Mouse (Mus musculus): ENCODE data around the gene Stat3.

Gene Stat3

DNA sequence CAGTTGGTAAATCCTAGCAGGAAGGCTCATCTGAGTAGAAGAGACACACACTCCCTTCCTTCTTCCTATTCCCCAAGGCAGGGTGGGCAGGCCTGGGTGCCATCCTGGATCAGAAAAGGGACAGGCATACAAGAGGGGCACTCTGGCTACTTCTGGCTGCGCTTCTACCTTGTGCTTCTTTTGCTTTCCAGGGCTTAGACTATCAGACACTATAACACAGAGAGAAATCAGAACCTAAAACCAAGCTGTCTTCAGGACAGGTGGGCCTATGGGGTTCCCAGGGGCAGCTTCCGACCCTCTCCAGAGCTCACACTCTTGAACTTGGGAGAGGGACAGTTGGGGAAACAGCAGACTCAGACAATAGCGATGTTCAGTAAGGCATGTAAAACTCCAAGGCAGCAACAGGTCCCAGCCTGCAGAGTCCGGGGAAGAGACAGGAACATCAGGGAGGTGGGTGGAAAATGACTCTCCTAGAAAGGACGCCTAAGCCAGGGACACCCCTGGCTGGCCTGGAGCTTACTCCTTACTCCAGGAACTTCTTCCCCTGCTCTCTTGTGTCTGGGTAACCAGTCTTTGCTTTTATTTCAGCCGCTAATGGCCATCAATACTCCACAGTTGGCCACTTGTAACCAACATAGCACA, 25.7 kb upstream of the Stat3 start:
- DNase-seq (ENCODE audit: inconsistent age in 2 of 2, low spot score in 1 of 2) = peak in 1 of 2 experiments; percentile 48

DNA sequence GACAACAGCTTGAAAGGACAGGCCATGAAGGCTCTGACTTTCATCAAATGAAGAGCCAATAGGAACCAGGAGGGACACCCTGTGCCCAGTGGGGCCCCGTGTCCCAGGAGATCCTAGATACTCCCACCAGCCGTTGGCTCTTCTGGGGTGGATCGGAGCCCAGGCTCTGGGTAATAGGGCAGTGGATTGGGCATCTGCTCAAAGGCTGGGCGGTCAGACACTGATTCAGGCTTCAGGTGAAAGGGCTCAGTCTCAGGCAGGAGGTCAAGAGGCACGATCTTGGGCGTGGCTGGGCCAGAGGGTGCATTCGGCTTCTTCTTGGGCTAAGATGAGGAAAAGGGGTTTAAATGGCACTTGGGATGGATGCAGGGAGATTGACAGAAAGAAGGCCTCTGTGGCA, 24.8 kb upstream of the Stat3 start:
- DNase-seq (ENCODE audit: inconsistent age in 2 of 2, low spot score in 1 of 2) = peak in 1 of 2 experiments; percentile 65

DNA sequence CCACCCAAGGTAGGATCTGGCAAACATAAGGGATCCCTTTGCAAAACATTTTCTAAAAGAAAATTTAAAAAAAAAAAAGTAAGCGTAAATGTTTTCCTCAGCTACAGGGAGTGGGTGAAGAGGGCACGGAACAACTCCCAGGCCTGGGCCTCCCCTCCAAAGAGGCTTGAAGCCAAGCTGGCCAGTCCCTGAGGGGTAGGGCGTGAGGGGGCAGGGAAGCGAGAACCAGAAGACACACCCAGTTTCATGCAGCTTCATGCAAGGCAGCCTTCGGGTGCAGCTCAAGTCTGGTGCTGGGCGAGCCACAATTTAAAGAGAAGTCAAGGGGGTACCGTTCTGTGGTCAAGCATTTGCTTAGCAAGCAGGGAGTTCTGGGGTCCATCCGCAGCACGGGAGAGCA, 24.3 kb upstream of the Stat3 start:
- DNase-seq (ENCODE audit: inconsistent age in 2 of 2, low spot score in 1 of 2) = peak; percentile 44 to 76

DNA sequence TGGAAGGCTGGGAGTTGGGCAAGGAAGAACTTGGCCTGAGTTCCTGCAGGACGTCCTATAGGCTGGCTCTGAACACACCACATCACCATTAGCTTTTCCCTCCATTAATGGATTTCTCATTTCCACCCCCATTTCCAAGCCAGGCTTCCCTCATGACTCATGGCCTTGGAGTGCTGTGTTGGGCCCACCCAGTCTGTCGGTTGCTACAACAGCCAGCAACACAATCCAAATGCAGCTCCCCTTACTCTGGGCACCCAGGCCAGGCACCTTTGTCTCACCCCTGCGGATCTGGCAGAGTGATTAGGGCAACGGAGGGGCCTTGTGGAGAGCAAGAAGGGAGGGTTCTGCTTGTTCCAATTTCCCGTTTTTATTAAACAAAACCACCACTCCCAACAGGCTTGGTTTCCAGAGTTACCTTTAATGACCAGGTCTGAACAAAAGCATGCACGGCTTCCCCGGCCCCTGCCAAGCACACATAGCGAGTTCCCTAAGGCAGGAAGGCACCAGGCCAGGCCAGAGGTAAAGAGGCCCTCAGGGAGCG, 23.1 kb upstream of the Stat3 start:
- peak; percentile 67 to 86 for DNase-seq (ENCODE audit: inconsistent age in 2 of 2, low spot score in 1 of 2)

DNA sequence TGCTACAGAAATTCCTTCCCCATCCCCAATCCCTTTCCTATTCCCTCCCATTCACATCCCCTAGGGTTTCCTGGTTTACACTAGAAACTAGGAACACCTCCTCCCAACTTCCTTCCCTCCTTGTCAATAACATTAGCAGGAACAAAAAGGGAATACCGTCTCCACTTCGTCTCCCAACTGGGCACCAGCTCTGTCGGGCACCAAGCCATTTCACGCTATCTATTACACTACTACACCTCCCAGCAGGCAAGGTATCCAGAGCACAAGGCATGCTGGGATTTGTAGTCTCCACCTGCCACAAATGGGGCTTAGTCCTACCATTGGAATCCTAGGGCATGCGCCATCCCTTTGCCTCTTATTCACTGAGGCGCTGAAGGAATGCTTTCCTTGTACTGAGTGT, 21.2 kb upstream of the Stat3 start:
- peak; percentile 77 to 91 for DNase-seq (ENCODE audit: inconsistent age in 2 of 2, low spot score in 1 of 2)

DNA sequence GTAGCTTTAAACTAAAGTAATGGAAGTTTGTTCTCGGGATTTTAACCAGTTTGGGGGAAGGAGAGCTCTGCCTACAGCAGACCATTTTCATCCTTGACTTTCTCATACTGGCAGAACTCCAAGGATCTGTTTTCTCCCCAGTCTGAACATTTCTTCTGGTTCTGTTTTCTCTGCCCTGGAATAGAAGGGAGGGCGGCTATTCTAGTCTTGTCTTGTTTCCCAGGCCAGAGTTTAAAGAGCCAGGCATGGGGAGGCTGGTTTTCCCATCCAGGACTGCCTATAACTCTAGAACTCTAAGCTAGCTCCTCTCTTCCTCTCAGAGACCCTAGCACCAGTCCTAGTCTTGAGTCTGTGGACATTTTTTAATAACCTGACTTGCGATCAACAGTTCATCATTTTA, 20.5 kb upstream of the Stat3 start:
- peak; percentile 54 to 89 for DNase-seq (ENCODE audit: inconsistent age in 2 of 2, low spot score in 1 of 2)

DNA sequence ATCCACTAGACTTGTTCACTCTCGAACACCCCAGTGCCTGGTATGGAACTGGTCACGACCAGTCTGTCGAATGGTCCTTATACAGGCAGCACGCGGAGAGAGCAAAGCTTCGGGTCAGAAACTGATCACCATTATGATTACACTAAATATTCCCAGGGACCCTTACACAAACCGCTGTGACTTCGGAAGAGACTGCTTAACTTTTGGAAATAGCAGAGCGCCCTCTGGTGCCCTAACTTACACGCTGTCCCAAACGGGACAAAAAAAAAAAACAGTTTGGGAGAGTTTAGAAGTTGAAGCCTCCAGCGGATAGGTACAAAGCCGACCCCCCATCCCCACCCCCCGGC, 20.1 kb upstream of the Stat3 start:
- peak; percentile 71 to 92 for DNase-seq (ENCODE audit: inconsistent age in 2 of 2, low spot score in 1 of 2)

DNA sequence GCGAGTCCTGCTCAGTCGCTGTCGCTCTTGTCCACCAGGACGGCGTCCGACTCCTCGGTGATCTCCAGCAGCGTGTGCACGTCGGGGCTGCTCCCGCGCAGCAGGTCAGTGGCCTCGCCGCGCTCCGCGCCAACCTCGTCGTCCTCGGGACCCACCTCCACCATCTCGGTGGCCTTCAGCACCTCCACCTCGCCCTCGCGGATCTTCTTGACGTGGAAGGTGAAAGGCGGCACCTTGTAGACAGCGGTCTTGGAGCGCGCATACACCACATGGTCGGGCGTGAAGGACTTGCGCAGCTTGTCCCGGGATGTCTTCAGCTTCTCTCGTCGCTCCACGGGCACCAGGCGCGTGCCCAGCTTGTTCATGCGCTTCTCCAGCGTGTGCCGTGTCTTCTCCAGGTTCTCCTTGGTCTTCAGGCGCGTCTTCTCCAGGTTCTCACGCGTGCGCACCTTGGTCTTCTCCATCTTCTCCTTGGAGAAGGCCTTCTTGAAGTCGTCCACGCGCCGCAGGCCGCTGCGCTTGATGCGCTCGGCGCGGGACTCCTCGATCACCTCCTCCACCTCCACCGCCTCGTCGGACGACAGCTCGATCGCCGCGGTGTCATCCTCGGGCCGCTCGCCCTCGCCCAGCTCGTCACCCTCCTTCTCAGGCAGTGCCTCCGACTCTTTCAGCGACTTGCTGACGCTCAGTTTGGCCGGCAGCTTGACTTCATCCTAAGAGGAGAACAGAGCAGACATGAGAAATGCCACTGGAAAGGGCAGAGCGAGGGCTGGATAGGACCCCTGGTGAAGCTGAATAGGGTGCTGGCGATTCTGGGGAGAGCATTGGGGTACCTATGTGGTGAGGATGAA, 19.5 kb upstream of the Stat3 start:
- DNase-seq (ENCODE audit: inconsistent age in 2 of 2, low spot score in 1 of 2) = peak; percentile 47 to 60

DNA sequence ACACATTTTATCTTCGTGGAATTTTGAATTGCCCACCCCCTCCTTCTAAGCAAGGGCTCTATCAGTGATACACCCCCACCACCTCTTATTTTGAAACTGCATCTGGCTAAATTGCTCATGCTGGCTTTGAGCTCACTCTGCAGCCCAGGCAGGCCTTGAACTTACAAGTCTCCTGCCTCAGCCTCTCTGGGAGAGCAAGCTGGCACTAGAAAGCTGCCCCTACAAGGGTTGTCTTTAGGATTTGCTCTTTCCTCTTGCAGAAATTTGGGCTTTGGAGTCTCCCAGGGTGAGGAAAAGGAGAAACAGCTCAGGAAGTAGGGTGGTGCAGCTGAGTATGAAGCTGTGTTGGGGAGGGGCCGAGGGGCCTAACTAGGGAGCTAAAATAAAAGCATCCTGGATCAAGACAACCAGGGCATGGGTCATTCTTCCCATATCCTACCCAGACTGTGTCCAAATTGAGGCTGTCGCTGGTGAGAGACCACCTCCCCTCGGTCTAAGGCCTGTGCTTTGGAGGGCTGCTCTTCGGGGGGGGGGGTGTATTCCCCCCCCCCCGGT, 18.7 kb upstream of the Stat3 start:
- DNase-seq (ENCODE audit: inconsistent age in 2 of 2, low spot score in 1 of 2) = peak in 1 of 2 experiments; percentile 56

DNA sequence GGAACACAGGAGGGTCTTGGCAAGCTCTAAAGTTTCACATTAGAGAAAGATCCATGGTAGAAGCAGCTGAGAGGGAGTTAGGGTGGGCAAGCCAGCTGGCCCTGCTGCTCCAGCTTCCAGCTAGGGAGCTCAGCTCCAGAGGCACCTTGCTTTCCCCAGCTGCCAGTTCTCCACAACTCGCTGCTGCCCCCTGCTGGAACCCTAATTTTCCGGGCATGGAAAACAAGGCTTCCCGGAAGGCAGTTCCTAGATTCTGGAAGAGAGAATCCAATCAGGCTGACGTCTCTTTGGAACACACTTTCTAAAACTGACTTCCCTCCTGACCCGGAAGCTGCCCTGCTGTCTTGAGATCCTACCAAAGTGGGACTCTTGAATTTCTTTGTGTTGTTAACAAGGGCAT, 17.9 kb upstream of the Stat3 start:
- peak; percentile 87 to 97 for DNase-seq (ENCODE audit: inconsistent age in 2 of 2, low spot score in 1 of 2)

DNA sequence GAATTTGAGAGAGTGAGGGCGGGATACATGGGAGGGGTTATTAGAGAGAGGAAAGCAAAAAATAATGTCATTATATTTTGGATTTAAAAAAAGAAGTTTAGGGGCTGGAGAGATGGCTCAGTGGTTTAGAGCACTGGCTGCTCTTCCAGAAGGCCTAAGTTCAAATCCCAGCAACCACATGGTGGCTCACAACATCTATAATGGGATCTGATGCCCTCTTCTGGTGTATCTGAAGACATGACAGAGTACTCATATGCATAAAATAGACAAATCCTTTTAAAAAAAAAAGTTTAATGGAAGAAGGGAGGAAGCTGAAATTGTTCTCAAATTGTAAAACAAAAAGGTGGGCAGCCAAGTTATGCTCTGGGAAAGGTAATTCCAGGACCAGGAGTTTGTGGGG, 10.2 kb upstream of the Stat3 start:
- no peak for DNase-seq (ENCODE audit: inconsistent age in 2 of 2, low spot score in 1 of 2)

DNA sequence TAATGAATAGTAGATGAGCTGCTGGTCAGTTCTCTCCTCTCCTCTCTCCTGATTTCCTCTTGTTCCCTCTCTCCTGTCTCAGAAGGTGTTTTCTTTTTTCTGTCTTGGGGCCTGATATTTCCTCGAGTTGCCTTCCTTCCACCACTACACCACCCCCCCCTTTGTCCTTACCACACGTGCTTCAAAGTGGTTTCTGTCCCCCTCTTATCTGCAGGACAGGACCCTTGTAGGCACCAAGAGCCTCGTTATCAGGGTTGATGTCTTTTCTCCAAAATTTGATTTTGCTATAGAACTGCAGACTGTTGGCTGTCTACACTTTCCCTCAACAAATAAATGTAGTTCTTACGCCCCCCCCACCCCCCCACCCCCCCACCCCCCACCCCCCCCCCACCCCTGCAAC, 9.0 kb upstream of the Stat3 start:
- no peak for DNase-seq (ENCODE audit: inconsistent age in 2 of 2, low spot score in 1 of 2)

DNA sequence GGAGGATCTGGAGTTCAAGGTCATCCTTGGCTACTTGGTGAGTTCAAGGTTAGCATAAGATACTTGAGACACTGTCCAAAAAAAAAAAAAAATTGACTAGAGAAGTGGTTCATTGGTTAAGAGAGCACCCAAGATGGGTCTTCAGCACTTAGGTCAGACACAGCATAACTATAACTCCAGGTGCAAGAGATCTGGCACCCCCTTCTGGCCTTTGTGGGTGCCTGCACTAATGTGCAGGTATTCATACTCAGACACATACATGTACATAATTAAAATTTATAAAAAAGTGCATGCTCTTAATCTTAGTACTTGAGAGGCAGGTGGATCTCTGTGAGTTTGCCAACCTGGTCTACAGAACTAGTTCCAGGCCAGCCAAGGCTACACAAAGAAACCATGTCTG, 8.2 kb upstream of the Stat3 start:
- DNase-seq (ENCODE audit: inconsistent age in 2 of 2, low spot score in 1 of 2) = peak in 1 of 2 experiments; percentile 46

DNA sequence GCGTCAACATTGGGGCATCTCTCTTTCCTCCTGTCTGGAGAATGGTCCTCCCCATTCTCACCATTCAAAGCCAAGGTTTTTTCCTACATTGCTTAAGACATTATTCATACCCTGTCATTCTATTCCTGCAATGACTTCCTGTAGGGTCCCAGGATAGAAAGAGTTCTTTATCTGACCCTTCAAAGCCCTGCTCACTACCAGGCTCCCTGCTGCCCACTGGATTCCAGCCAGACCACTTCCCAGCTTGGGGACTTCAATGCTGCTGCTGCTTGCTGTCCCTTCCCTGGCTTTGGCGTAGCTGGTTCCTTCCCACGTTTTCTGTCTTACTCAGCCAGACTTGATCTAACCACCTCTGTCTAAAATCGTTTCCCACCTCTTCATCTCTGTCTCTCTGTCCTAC, 7.5 kb upstream of the Stat3 start:
- peak in 1 of 2 experiments; percentile 44 for DNase-seq (ENCODE audit: inconsistent age in 2 of 2, low spot score in 1 of 2)

DNA sequence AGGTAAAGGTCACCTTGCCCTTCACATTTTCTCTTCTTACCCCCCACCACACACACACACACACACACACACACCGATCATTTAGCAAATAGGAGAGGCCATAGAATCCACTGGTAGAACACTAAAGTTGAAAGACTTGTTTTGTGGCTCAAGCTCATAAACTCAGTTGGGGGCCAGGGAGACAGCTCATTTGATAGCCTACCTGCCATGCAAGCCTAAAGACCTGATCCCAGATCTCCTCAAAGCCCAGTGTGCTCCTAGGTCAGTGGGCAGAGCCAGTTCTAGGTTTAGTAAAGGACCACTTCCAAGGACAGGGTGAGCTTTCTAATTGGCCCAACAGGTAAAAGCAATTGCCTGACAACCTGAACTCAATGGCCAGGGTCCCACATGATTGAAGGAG, 3.0 kb upstream of the Stat3 start:
- DNase-seq (ENCODE audit: inconsistent age in 2 of 2, low spot score in 1 of 2) = no peak

DNA sequence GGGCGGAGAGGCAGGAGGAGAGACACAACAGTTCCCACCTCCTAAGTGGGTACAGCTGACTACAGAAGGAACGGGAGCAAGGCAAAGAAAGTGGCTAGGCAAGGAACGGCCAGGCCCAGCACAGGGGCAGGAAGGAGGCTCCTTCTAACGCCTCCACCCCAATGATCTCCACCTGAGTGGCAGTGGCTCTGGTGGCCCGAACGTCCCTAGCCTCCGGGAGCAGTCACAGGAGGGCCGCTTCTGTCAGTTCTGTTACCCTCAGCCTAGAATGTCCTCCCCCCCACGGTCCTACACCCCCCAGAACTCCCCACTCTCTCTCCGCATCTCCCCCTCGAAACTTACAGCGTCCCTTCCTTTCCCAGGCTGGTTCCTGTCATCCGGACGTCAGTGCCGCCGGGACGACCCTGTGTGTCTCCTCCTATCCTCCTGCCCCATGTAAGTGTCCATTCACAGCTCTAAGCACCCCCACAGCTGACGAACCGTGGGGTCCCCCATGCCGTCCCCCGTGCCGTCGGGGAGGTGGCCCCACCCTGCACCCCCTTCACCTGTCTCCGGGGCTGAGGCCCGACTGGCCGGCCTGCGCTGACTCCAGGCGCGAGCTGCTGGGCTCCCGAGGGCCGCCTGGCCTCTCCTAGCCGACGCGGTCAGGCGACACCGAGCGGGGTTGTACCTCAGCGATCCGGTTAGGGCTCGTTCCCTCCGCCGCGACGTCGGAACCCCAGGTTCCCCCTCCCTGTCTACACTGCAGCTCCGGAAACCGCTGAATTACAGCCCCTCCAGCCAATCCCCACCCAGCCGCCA, 429 bp downstream of the Stat3 start:
- DNase-seq (ENCODE audit: inconsistent age in 2 of 2, low spot score in 1 of 2) = peak; percentile 45 to 77

DNA sequence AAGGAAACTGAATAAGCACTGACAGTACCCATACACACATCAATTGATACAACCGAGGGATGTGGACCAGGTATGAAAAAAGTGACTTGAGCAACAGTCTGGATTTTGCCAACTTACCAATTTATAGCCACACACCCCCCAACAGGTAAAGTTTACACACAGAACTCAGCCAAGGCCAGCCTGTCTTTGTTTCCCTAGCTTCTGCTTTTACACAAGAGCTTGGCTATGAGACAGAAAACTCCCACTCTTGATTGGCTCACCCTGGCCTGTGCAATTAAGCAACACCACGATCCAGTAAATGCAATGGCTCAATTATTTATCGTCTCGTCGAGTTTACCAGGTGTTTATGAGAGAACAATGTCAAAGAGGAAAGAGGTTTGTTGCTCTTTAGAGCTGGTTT, 1.2 kb downstream of the Stat3 start:
- peak in 1 of 2 experiments; percentile 87 for DNase-seq (ENCODE audit: inconsistent age in 2 of 2, low spot score in 1 of 2)

DNA sequence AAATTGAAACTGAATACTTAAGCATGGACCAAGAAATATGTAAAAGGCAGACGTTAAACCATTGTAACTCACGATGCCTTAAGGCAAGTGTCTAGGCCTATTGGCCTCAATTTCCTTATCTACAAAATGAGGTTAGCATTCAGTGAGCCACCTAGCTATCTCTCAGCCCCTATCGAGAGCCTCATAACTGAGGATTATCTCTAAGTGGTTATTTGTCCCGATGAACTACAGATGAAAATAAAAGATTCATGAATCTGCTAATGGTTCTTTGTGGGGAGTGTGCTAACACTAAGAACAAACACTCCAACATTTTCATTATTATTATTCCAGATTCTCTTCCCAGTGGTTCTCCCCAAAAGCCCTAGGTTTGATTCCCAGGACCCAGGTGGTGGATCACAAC, 2.0 kb downstream of the Stat3 start:
- DNase-seq (ENCODE audit: inconsistent age in 2 of 2, low spot score in 1 of 2) = no peak

DNA sequence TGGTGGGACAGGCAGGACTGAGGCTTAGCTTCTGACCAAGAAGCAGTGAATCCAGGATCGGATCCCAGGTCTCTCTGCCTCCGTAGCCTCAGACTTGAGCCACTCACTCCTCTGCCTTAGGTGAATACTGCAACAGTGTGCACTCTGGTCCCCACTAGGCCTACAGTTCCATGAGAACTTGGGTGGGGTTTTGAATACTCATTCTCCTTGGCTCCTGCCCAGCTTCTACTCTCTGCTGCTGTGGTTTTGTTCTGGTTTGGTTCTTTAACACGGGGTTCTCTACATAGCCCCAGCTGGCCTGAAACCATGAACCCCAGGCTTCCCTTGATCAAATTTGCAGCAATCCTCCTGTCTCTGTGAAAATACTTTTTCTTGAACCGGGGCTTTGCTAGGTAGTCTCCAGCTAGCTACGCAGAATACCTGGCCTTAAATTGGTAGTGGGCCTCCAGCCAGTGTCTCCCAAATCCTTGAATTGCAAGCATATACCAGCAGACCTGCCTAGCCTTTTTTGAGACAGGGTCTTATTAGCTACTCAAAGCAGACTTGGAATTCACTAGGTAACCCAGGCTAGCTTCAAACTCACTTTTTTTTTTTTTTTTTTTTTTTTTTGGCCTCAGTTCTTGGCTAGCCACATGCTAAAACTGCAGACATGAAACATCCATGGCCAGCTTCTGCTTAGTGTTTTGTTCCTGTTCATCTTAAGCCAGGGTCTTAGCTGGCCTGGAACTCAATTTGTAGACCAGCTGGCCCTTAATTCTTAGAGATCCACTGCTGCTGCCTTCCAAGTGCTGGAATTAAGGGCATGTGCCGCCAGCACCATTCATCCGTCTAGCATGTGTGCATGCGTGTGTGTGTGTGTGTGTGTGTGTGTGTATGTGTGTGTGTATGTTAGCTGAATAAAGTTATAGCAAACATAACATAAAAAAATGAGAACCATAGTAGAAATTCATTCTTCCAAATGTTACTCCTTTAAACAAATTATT, 3.7 kb downstream of the Stat3 start:
- DNase-seq (ENCODE audit: inconsistent age in 2 of 2, low spot score in 1 of 2) = peak in 1 of 2 experiments; percentile 54

Data from adrenal gland, adult (tissue).